Mouse (Mus musculus) layer of hippocampus, postnatal 10 days (tissue): Measurements from ENCODE around the gene Gna13. TPM values are rescaled to one million over a fixed set of nuclear protein-coding genes. Genes with fewer than 3 reads are reported as not detected.
A peak's percentile ranks its signal among the peaks of the same experiment; 100 is the strongest.

Experiments
- DNase-seq, 2 experiments: peaks; one replicate each; pipeline ENCODE4 v3.0.0; 2021; ENCODE audit warnings: low spot score in 2 of 2
- total RNA-seq, 2 experiments: library from RNA; stranded (reverse); gene quantifications; 2 replicates each; pipeline ENCODE4 v1.2.3; 2021

The Gna13 gene
- total RNA-seq, 2 experiments from 2014 or later: 58.9 to 61.5 TPM

DNA sequence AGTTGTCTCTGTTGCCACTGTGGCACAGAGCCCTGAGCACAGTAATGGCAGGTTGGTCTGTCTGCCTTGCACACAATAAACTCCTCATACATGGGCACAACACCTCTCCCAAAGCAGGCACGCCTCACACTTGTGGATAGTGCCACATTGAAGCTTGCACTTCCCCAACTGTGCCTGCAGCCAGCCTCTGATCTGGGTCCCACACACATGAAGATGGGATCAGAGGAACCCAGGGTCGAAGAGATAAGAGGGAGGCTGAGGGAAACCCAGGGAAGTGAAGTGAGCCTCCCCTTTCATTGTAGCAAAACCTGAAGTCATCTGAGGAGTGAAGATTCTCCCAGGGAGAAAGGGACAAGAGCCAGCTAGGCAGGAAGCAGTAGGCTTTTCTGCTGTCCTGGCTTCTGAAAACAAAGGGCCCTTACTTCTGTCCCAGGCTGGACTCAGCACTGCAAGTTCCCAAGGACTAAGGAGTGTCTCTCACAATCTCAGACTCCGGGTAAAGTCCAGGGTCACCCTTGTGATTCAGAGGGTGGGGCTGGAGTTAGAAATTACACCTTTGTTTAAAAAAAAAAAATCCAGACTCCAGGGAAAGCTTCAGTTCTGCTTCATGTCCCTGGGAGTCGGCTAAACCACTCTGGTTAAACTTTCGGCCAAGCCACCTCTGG lies 12.8 kb upstream of the Gna13 start:
- DNase-seq: no peak

DNA sequence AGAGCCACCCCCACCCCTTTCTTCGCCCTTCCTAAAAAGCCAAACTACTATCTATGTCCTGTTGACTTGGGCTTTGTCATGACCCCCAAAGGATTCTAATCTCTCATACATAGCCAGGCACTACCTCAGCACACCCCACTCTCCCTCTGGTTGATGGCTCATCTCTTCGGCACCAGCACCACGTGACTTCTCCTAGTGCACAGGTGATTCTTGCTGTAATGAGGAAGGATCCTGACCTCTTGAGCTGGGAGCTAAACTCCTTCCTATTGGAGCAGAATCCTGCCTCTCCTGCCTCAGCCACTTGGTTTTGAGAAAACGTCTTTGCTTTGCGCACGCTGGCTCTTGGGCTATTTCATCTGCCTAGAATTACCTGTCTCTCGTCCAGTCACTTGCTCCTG lies 12.3 kb upstream of the Gna13 start:
- no peak for DNase-seq

DNA sequence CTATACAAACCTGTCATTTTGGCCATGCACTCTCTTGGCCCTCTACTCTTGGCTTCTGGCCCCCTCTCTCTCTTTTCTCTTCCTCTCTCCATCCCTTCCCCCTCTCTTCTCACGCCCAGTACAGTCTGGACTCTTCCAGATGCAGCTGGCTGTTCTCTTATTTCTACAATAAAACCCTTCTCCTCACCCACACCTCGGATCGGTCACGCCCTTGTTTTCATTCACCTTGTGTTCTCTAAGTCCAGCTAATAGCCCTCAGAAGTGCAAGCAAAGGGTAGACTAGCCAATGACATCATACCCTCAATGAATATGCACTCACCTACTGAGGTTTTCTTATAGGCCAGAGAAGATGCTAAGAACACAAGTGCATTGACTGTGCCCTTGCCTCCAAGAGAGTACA lies 11.1 kb upstream of the Gna13 start:
- no peak for DNase-seq

DNA sequence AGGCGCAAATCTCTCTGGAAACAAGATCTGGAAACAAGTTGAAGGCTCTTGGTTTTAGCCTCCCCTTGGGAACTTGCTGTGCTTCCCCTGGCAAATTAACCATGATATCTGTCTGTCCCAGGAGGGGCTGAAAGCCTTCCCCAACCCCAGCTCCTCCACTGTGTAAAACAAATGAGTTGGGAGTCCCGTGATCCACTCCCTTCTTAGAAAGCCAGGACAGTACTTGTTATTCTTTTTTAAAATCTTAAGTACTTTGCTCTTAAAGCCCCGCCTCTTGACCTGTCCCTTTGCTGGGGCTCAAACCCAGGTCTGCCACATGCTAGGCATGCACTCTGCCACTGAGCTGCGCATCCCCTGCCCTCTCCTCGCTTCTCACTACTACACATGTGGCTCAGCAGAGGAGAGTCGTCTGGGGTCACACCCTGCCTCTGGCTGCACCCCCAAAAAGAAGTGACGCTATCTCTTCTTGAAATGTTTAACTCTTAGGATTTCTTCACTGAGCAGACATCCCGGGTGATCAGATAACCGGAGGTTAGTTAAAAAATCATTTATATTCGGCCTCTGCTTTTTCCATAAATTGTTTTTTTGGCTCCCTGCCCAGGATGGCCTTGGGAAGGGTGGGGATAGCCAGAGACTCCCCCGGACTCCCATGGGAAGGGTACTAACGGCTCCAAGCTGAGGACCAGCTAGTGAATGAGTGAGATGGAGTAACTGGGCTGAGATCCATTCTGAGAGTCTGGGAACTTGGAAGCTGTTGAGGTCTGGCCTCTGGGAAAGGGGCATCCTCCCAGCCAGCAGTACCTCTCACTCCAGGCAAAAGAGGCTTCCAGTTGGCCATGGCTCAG lies 9.0 kb upstream of the Gna13 start:
- no peak for DNase-seq

DNA sequence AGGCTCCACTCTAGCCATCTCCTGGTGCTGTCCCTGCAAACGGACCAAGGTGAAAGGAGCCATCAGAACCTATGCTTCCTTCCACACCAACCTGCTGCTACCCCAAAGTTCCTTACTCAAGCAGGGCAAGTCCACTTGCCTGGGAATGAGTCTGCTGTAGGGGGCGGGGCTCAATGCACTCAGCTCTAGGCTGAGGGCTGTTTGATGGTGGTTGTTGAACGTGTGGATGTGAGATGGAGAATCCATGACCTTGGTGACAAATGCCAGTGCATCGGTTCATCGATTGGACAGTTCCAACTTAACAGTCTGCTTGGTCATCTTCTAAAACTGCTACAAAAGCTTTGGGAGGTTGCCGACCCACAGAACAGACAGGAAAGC lies 8.4 kb upstream of the Gna13 start:
- DNase-seq: no peak

DNA sequence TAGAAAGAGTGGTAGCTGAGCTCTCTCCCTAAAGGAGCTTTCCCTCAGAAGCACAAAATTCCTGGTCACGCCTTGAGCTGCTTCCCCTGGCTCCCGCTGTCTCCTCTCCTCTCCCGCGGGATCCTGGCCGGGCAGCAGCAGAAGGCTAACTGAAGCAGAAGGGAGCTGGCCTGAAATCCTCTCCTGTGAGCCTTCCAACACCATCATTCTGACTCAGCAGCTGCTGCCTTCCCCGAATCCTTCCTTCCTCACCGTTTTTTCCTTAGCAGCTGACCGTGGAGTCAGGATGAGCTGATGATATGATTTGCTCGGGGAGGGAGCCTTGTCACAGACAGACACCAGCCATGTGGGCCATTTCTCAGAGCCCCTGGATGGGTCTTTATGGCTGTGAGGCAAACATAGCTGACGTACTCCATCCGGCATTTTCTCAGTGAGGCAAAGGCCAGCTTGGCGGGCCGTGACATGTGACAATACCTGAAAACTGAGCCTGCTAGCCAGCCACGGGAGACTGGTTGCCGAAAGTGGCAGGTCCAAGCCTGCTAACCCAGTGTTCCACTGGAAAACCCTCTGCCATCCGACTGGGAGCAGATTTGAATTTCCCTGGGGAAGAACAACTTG lies 6.8 kb upstream of the Gna13 start:
- peak in 1 of 2 experiments; percentile 34 for DNase-seq

DNA sequence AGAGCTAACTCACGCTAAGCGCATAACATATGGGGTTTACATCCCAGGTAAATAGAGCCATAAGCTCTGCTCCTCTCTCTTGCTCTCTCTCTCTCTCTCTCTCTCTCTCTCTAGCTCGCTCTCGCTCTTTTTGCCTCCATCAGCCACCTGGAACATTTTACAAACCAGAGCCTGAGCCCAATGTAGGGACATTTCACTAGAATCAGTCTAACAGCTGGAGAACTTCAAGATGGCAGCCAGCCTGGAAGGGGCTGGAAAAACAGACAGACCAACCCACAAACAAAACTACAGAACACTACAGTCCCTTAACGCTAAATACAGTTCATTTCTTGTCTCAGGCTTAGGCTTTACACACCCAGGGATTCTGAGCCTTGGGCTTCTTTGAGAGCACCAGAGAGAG lies 5.5 kb upstream of the Gna13 start:
- no peak for DNase-seq

DNA sequence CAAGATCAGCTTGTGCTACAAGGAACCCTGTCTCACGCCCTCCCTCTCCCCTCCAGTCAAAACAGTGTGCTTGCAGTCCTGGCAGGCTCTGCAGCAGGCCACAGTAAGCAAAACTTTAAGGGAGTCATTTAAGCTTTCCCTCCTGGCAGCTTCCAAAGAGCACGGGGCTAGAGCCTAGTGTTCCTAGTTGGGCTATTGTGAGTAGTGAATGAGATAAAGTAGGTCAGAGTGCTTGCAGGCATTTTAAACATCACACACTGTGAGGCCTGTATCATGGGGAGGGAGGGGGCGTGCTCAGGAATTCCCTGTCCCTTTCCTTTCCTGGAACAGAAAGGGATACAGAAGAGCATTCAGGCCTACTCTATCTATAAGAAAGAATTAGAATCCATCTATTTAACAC lies 4.1 kb upstream of the Gna13 start:
- DNase-seq: no peak

DNA sequence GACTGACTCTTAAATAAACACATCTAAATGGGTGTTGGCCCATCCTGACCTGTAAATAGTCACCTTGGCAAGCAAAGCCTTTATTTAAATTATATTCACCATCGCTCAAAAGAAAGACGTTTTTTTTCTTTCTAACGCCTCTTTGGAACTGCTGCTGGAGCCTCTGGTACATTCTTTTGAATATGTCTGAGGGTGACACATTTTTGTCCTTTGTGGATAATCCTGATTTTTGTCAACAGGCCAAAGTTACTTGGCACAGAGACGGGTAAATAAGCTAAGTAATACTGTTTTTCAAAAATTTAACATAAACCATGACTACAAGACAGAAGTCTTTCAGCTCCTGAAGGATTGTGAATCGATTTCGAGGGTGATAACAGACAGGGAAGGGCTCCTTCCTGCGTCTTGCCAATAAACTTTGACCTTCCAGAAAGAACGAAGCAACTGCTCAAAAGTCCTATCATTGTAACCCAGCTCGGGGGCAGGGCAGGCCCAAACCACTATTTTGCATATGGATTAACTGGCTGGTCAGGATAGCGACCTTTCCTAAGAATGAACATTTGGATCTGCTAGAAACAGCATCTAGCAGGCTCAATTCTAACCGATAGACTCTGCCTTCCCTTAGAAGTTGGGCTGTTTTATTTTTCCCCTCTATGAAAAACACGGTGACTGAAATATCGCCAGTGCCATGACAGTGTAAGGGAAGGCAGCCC lies 3.4 kb upstream of the Gna13 start:
- DNase-seq: no peak

DNA sequence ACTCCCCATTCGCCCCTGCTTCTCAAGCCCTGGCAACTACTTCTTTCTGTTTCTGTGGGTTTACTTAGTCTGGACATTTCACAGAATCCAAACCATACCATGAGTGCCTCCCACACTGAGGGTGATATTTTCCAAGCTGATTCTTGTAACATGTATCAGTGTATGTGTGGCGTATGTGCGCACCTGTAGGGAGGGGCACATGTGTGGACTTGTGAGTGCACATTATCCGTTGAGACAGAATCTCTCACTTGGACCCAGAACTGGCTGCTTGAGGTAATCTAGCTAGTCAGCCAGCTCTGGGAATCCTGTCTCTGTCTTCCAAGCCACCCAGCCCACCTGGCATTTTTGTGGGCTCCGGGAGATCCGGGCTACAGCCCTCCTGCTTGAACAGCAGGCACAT lies 2.5 kb upstream of the Gna13 start:
- DNase-seq: no peak

DNA sequence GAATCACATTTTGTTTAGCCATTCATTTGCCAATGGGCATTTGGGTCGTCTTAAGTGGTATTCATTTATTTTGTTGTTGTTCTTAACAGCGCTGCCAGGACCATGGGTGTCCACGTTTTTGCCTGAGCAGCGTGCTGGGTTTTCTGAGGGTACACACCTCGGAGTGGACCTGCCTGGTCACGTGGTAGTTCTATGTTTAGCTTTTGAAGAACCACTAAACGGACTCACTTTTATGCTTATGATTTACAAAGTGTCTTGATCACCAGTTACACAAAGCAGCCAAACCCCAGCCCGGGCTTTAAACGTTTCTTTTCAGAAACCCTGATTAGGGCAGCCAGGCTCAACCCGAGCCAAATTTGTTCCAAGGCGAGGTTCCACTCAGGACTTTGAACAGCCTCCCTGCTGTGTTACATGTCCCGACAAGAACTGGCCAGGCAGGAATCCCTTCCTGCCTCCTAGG lies 2.0 kb upstream of the Gna13 start:
- peak in 1 of 2 experiments; percentile 46 for DNase-seq

DNA sequence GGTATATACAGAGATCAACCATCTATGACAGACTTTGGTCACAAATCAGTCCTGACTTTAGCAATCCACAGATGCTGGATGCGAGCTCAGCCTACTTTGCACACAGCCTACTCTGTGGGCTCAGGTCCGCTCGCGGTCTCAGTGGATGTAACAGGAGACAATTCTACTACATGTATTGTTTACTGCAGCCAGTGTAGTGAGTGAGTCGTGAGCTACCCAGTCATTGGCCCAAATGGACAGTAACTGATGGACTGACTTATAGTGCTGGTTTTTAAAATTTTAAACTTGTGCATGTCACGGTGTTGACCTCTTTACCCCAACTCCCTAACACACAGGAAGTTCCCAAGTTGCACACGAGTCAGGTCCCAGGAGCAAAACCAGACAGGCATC lies 1.4 kb upstream of the Gna13 start:
- DNase-seq: no peak

DNA sequence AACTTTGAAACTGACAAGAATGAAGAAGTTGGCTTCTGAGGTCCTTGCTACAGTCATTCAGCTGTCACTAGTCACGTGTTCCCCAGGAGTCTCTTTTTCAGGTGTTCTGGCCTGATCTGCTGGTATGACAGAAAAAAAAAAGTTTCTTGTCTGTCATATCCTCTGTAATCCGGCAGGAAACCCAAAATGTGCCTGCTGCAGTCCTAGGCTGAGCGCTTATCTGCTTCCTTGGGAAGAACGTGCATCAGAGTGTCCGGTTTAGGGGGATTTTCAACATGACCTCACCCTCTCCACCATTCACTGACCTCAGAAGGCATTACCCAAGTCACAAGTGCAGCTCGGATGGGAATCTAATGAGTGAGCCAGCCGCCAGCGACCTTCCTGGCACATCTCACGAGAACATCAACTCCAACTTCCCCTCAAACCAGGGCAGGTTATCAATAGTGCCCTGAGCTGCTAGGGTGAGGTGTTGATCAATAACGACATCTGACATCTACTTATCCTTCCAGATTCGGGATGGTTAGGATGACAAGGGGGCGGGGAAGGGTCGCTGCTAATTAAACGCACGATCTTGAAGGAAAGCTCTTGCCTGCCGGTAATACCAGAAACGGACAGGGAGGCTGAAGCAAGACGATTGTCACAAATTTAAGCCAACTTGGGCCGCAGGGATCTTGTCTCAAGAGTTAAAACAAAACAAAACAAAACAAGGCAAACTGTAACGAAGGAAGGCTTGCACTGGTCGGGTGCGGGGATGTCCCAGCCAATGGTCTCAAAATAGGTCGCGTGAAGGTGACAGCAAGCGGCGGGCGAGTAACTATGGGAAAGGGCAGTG lies 784 bp upstream of the Gna13 start:
- no peak for DNase-seq

DNA sequence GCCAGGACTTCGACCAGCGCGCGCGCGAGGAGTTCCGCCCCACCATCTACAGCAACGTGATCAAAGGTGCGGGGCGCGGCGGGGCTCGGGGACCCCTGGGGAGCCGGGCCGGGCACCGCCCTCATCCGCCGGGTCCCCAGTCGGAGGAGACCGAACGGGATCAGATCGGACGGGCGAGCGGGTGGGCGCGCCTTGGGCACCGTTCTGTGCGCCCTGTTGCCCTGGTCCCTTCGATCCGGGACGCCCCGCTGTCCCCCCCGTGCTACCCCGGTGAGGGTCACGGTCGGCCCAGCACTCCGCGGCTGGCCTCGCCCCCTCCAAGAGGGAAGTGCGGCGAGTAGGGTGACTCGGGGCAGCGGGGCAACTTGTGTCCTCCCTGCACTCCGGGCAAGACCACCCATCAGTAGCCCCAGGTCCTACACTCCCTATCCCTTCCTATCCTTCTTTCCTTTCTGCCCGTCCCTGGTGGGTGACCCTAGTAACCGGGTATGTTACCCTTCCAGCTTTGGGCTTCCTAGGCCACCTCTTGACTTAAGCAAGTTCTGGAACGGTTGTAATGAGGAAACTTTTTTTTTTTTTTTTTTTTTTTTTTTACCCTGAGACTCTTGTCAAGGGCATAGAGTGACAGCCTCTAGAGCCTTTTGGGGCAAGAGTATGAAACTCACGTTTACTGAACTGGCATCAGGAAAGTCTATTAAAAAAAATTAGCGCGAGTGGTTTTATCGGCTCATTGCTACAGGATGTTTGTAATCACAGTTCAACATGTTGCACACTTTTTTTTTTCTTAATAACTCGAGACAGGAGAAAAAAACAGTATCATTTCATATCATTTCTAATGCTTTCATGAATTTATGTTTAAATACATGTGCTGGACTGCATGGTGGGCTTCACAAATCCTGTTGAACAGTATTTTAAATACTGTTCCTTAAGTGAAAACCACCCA lies 831 bp downstream of the Gna13 start:
- DNase-seq: no peak

DNA sequence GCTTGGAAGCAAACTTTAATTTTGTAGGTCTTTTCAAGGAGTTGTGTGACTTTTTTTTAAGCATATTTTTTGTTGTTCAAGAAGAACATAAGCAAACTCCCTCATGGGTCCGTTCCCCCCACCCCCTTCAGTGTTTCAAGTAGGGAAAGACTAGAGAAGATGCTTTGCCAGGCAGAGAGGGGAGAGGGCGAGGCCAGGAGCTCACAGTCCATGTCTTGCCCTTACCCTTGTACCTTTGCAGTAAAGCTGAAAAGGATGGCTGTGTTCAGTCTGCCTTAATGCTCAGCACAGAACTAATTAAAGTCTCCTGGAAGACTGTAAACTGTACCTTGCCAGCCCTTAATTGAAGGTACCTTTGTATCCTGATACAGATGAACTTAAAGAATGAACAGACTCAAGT lies 1.7 kb downstream of the Gna13 start:
- no peak for DNase-seq

DNA sequence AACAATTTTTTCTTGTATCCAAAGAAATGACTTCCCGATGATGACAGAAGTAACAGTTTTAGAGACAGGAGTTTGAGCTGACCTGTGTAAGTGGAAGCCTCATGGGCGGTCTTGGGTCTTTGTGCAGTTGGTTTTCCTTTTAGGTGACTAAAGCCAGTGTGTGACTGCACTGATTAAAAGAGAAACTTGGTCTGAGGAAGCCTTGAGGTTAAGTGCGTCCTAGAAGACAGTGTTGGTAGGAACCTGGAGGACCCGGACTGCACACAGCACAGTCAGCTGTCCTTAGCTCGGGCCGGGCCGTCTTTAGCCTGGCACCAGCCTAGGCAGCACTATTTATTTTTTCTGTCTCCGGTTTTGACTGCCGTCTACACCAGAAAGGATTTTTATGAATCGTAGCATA lies 2.2 kb downstream of the Gna13 start:
- no peak for DNase-seq

DNA sequence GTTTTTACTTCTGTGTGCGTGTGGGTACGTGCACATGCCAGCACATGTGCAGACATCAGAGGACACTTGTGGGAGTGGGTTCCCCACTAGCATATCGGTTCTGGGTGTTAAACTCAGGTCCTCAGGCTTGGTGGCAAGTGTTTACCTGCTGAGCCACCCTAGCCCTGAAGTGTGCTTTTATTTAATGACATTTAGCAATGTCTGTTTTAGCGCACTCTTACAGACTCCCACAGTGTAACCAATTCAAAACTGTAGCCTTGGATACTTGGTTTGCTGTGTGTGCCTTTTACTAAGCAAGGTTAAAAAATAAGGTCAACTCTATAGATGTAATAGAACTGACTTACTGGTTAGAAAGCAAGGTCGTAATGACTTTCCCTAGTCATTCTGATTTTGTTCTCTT lies 3.2 kb downstream of the Gna13 start:
- DNase-seq: no peak

DNA sequence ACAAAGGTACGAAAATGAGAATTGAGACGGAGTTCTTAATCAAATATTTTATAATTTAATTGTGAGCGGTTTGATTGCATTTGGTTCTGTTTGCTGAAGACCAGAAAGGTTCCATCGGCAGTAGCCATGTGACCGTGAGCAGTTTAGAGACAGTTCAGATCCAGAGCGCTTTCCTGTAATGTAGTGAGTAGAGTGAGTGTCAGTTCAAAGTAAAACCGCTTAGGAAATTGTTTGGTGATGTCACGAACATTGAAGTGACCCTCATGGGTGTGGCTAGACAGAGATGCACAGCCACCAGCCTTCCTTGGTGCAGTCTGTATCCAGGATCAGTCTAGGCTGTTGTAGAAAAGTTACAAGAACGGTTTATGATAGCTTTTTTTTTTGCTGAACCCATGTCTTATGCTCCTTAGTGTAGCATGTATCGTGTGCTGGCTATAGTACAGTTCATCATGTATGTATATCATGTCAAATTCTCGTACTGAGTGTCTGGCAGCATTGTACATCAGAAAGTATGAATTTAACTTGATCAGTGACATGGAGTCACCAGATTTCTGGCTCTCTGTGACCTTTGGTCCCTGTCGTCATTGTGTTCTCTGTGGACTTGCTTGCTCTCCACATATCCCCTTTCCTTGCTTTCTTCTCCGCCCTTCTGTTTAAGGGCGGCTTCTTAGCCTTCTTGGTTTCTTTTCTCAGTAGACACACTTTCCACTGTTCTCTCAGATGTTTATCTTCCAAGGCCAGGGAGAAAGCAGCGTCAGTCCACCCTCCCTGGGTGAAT lies 4.4 kb downstream of the Gna13 start:
- no peak for DNase-seq
